Mouse (Mus musculus) MEL (cell line): ENCODE measurements around the gene Med27. TPM values are rescaled to one million over a fixed set of nuclear protein-coding genes. Genes with fewer than 3 reads are reported as not detected.

ENCODE experiments used
- DNase-seq: peaks from one replicate; pipeline ENCODE4 v3.0.0; 2011; ENCODE audit warnings: low read depth, low spot score
- H3K27ac ChIP-seq: 2 replicates; pipeline ENCODE4 v1.5.1; 2012; ENCODE audit warnings: low read depth, mild to moderate bottlenecking, control low read depth, low read length, moderate library complexity; ENCODE audit not compliant: control insufficient read depth
- H3K27me3 ChIP-seq, 2 experiments: fragments of 150-350 bp in 1 of 2; sonication (generic) in 1 of 2; 2 replicates each; pipeline ENCODE4 v1.6.1; 2012; ENCODE audit warnings: low read length in 2 of 2, mild to moderate bottlenecking in 2 of 2, improper control_type of control experiment in 1 of 2, moderate library complexity in 1 of 2; ENCODE audit not compliant: insufficient read depth in 2 of 2, control insufficient read depth in 1 of 2
- H3K36me3 ChIP-seq, 2 experiments: 2 replicates each; pipeline ENCODE4 v1.6.1; 2012 to 2014; ENCODE audit warnings: low read length in 2 of 2, improper control_type of control experiment in 1 of 2, inconsistent platforms in 1 of 2, mild to moderate bottlenecking in 1 of 2; ENCODE audit not compliant: insufficient read depth in 2 of 2, control insufficient read depth in 1 of 2
- H3K4me1 ChIP-seq, 2 experiments: fragments of 150-350 bp in 1 of 2; sonication (generic) in 1 of 2; 2 replicates each; pipeline ENCODE4 v1.6.1; 2012; ENCODE audit warnings: low read length in 2 of 2, improper control_type of control experiment in 1 of 2, mild to moderate bottlenecking in 1 of 2; ENCODE audit not compliant: insufficient read depth in 2 of 2, control insufficient read depth in 1 of 2
- H3K4me3 ChIP-seq, 2 experiments: fragments of 150-350 bp in 1 of 2; sonication (generic) in 1 of 2; 2 replicates each; pipeline ENCODE4 v1.5.1; 2012; ENCODE audit warnings: low read depth in 2 of 2, low read length in 2 of 2, mild to moderate bottlenecking in 2 of 2, moderate library complexity in 2 of 2, control low read depth in 1 of 2, improper control_type of control experiment in 1 of 2; ENCODE audit not compliant: control insufficient read depth in 1 of 2, insufficient read depth in 1 of 2
- H3K79me2 ChIP-seq: 2 replicates; pipeline ENCODE4 v1.6.1; 2012; ENCODE audit warnings: mild to moderate bottlenecking, low read length, moderate library complexity; ENCODE audit not compliant: control insufficient read depth, poor library complexity, insufficient read depth
- H3K9ac ChIP-seq: 2 replicates; pipeline ENCODE4 v1.6.1; 2012; ENCODE audit warnings: low read depth, mild to moderate bottlenecking, control low read depth, low read length, moderate library complexity; ENCODE audit not compliant: control insufficient read depth, poor library complexity, severe bottlenecking
- H3K9me3 ChIP-seq: fragments of 150-350 bp; sonication (generic); replicated peaks from 2 replicates; pipeline ENCODE4 v1.6.1; 2012; ENCODE audit warnings: mild to moderate bottlenecking, low read length, improper control_type of control experiment, moderate library complexity; ENCODE audit not compliant: insufficient read depth
- BHLHE40 ChIP-seq: IDR thresholded peaks from 2 replicates; pipeline ENCODE4 v1.6.1; 2012; ENCODE audit warnings: low read depth, mild to moderate bottlenecking, inconsistent platforms, low read length, improper control_type of control experiment, borderline replicate concordance
- CHD2 ChIP-seq: IDR thresholded peaks from 2 replicates; pipeline ENCODE4 v1.6.1; 2011; ENCODE audit warnings: low read length, improper control_type of control experiment
- E2F4 ChIP-seq: IDR thresholded peaks from 2 replicates; pipeline ENCODE4 v1.6.1; 2011; ENCODE audit warnings: low read depth, low read length, improper control_type of control experiment, borderline replicate concordance
- ELF1 ChIP-seq: IDR thresholded peaks from 2 replicates; pipeline ENCODE4 v1.6.1; 2014; ENCODE audit warnings: low read depth, mild to moderate bottlenecking, inconsistent platforms, low read length, improper control_type of control experiment, moderate library complexity
- EP300 ChIP-seq, 2 experiments: IDR thresholded peaks; 2 replicates each; pipeline ENCODE4 v1.6.1; 2011; ENCODE audit warnings: improper control_type of control experiment in 2 of 2, low read length in 2 of 2, low read depth in 1 of 2, mild to moderate bottlenecking in 1 of 2
- GABPA ChIP-seq: IDR thresholded peaks from 2 replicates; pipeline ENCODE4 v1.6.1; 2012; ENCODE audit warnings: low read depth, mild to moderate bottlenecking, inconsistent platforms, low read length, improper control_type of control experiment, moderate library complexity
- GATA1 ChIP-seq: IDR thresholded peaks from 2 replicates; pipeline ENCODE4 v1.6.1; 2011; ENCODE audit warnings: low read depth, low read length, improper control_type of control experiment
- HCFC1 ChIP-seq: IDR thresholded peaks from 2 replicates; pipeline ENCODE4 v1.6.1; 2012; ENCODE audit warnings: low read depth, mild to moderate bottlenecking, inconsistent platforms, low read length, improper control_type of control experiment, moderate library complexity
- JUND ChIP-seq: IDR thresholded peaks from 2 replicates; pipeline ENCODE4 v1.6.1; 2011; ENCODE audit warnings: low read depth, mild to moderate bottlenecking, improper control_type of control experiment, low read length
- KAT2A ChIP-seq: conservative IDR thresholded peaks from 2 replicates; pipeline ENCODE4 v1.6.1; 2012; ENCODE audit warnings: low read depth, low read length, improper control_type of control experiment, inconsistent platforms
- MAFK ChIP-seq: IDR thresholded peaks from 2 replicates; pipeline ENCODE4 v1.6.1; 2011; ENCODE audit warnings: low read depth, mild to moderate bottlenecking, low read length, improper control_type of control experiment, borderline replicate concordance
- MAX ChIP-seq: IDR thresholded peaks from 2 replicates; pipeline ENCODE4 v1.6.1; 2011; ENCODE audit warnings: low read length, improper control_type of control experiment
- MAZ ChIP-seq: IDR thresholded peaks from 2 replicates; pipeline ENCODE4 v1.6.1; 2012; ENCODE audit warnings: low read depth, mild to moderate bottlenecking, inconsistent platforms, low read length, improper control_type of control experiment
- MEF2A ChIP-seq: IDR thresholded peaks from 2 replicates; pipeline ENCODE4 v1.6.1; 2014; ENCODE audit warnings: low read depth, mild to moderate bottlenecking, inconsistent platforms, low read length, improper control_type of control experiment; ENCODE audit not compliant: poor library complexity, insufficient replicate concordance, severe bottlenecking; ENCODE audit errors: extremely low read depth
- MXI1 ChIP-seq: IDR thresholded peaks from 2 replicates; pipeline ENCODE4 v1.6.1; 2011; ENCODE audit warnings: mild to moderate bottlenecking, low read depth, low read length, improper control_type of control experiment
- MYB ChIP-seq: IDR thresholded peaks from 2 replicates; pipeline ENCODE4 v1.6.1; 2011; ENCODE audit warnings: mild to moderate bottlenecking, low read depth, low read length, improper control_type of control experiment
- NRF1 ChIP-seq: IDR thresholded peaks from 2 replicates; pipeline ENCODE4 v1.6.1; 2014; ENCODE audit warnings: low read depth, mild to moderate bottlenecking, inconsistent platforms, low read length, improper control_type of control experiment, moderate library complexity; ENCODE audit not compliant: poor library complexity, insufficient read depth, severe bottlenecking
- POLR2A ChIP-seq, 2 experiments: IDR thresholded peaks; 2 replicates each; pipeline ENCODE4 v1.6.1; 2011 to 2012; ENCODE audit warnings: low read length in 2 of 2, mild to moderate bottlenecking in 2 of 2, control low read depth in 1 of 2, improper control_type of control experiment in 1 of 2, low read depth in 1 of 2, moderate library complexity in 1 of 2; ENCODE audit not compliant: control insufficient read depth in 1 of 2, insufficient read depth in 1 of 2, poor library complexity in 1 of 2
- POLR2AphosphoS5 ChIP-seq: IDR thresholded peaks from 2 replicates; pipeline ENCODE4 v1.6.1; 2012; ENCODE audit warnings: low read depth, borderline replicate concordance, mild to moderate bottlenecking, inconsistent platforms, low read length, moderate library complexity, mixed read lengths
- RAD21 ChIP-seq: IDR thresholded peaks from 2 replicates; pipeline ENCODE4 v1.6.1; 2011; ENCODE audit warnings: mild to moderate bottlenecking, low read depth, low read length, improper control_type of control experiment
- RCOR1 ChIP-seq: IDR thresholded peaks from 2 replicates; pipeline ENCODE4 v1.6.1; 2012; ENCODE audit warnings: low read depth, mild to moderate bottlenecking, inconsistent platforms, low read length, improper control_type of control experiment
- SIN3A ChIP-seq: IDR thresholded peaks from 2 replicates; pipeline ENCODE4 v1.6.1; 2012; ENCODE audit warnings: low read length, improper control_type of control experiment, inconsistent platforms
- SMC3 ChIP-seq: IDR thresholded peaks from 2 replicates; pipeline ENCODE4 v1.6.1; 2011; ENCODE audit warnings: low read depth, low read length, improper control_type of control experiment
- TAL1 ChIP-seq: IDR thresholded peaks from 2 replicates; pipeline ENCODE4 v1.6.1; 2012; ENCODE audit warnings: mild to moderate bottlenecking, inconsistent platforms, low read length, moderate library complexity, mixed read lengths
- TBP ChIP-seq: IDR thresholded peaks from 2 replicates; pipeline ENCODE4 v1.8.0; 2011; ENCODE audit warnings: low read depth, low read length, improper control_type of control experiment
- USF2 ChIP-seq, 2 experiments: IDR thresholded peaks; 2 replicates each; pipeline ENCODE4 v1.6.1; 2011 to 2012; ENCODE audit warnings: improper control_type of control experiment in 2 of 2, low read length in 2 of 2, borderline replicate concordance in 1 of 2, inconsistent platforms in 1 of 2, low read depth in 1 of 2, mild to moderate bottlenecking in 1 of 2; ENCODE audit not compliant: insufficient read depth in 1 of 2
- ZC3H11A ChIP-seq: IDR thresholded peaks from 2 replicates; pipeline ENCODE4 v1.6.1; 2012; ENCODE audit warnings: low read depth, mild to moderate bottlenecking, inconsistent platforms, low read length, improper control_type of control experiment
- ZMIZ1 ChIP-seq: IDR thresholded peaks from 2 replicates; pipeline ENCODE4 v1.6.1; 2012; ENCODE audit warnings: low read depth, mild to moderate bottlenecking, inconsistent platforms, low read length, improper control_type of control experiment, moderate library complexity
- polyA plus RNA-seq, 2 experiments: library from polyadenylated mRNA; stranded (reverse) in 1 of 2; unstranded in 1 of 2; fragments of >175 nt in 1 of 2; fragments of >200 nt in 1 of 2; gene quantifications; 2 replicates each; pipeline versions ENCODE4 v1.2.1 to v1.2.4; 2012; ENCODE audit warnings: low replicate concordance in 2 of 2, low read depth in 1 of 2; ENCODE audit not compliant: insufficient read length in 2 of 2, insufficient read depth in 1 of 2, missing spikeins in 1 of 2
- total RNA-seq: library from RNA; depleted of rRNA; stranded (reverse); fragments of 300-350 nt; gene quantifications from 2 replicates; pipeline ENCODE4 v1.2.3, GENCODE M21; 2012

Med27 gene
- total and polyA plus RNA-seq, 3 experiments, result 46.3 to 46.9 TPM; not detected in 1

GRCm38 (mm10) chr2:29442275-29442674, 95.7 kb downstream of the Med27 start:
- Histone ChIP-seq H3K9me3 (no peaks in the 10 kb centered on the region), H3K4me1 (peaks cover 6 to 8% of the 10 kb centered on the region in 2 experiments), H3K79me2 (no peaks in the 10 kb centered on the region), H3K27me3 (no peaks in the 10 kb centered on the region), H3K27ac (no peak overlapping the region), H3K9ac (no peak overlapping the region), H3K4me3 (no peak overlapping the region), H3K36me3 (peaks cover 0 to 10% of the 10 kb centered on the region in 2 experiments; a peak in 2 of 4 replicates)
- TF ChIP-seq JUND (no peak), SIN3A (no peak), E2F4 (no peak), KAT2A (no peak), CHD2 (no peak), MYB (no peak), ELF1 (no peak), TAL1 (no peak), HCFC1 (no peak), BHLHE40 (no peak), POLR2AphosphoS5 (no peak), MAZ (no peak), MEF2A (no peak), MXI1 (no peak), RAD21 (no peak), EP300 (IDR thresholded peaks at IDR 0.05; ENCODE audit: low read depth in 1 of 2, low read length in 2 of 2) (no peak), MAX (no peak), GATA1 (no peak), TBP (no peak), ZMIZ1 (no peak)
- DNase-seq, result no peak

DNA sequence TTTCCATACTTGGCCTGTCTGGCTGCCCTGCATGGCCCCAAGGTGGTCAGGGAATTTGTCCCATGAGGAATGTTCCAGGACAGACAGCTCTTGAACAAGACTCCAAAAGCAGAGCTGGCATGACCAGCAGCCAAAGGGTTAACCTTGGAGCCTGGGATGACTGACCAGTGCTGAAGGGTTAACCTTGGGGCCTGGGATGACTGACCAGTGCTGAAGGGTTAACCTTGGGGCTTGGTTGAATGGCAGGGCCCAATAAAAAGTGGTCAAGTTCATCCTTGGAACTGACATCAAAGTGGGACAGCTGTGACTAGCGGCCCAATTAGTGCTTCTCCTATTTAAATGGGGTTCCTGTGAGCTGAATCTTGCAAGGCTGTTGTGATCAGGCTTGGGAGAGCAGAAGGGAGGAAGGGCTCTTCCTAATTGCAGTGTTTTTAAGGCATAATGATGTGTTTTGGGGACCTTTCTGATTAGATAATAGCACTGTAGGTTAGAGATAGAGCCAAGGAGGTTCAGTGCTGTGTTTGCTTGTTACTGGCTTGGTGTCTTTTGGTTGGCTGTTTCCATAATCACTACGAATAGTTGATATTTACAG, 97.1 kb downstream of the Med27 start:
- no peak overlapping the region for H3K4me3 ChIP-seq
- H3K9me3 ChIP-seq, result no peaks in the 10 kb centered on the region
- H3K27me3 ChIP-seq, result no peaks in the 10 kb centered on the region
- peak; percentile 41 for DNase-seq
- H3K27ac ChIP-seq, result no peak overlapping the region
- no peak overlapping the region for H3K9ac ChIP-seq
- H3K79me2 ChIP-seq, result no peaks in the 10 kb centered on the region
- peaks cover 6 to 8% of the 10 kb centered on the region in 2 experiments for H3K4me1 ChIP-seq
- H3K36me3 ChIP-seq, result peaks cover 0 to 10% of the 10 kb centered on the region in 2 experiments; a peak in 2 of 4 replicates
- TF ChIP-seq GATA1, result peak; percentile 70
- no peak for TF ChIP-seq ELF1
- no peak for TF ChIP-seq NRF1
- no peak for TF ChIP-seq HCFC1
- TF ChIP-seq SMC3, result no peak
- TF ChIP-seq RCOR1, result 0 out of 2 replicates have a peak, but pooled peaks have one; percentile 18
- no peak for TF ChIP-seq USF2 (IDR thresholded peaks at IDR 0.05; ENCODE audit: borderline replicate concordance in 1 of 2, insufficient read depth in 1 of 2, low read depth in 1 of 2, low read length in 2 of 2)
- no peak for TF ChIP-seq BHLHE40
- no peak for TF ChIP-seq POLR2AphosphoS5
- peak; percentile 28 to 61; a peak in 2 of 4 replicates for TF ChIP-seq EP300 (IDR thresholded peaks at IDR 0.05; ENCODE audit: low read depth in 1 of 2, low read length in 2 of 2)
- TF ChIP-seq E2F4, result no peak
- TF ChIP-seq TAL1, result no peak
- no peak for TF ChIP-seq GABPA
- no peak for TF ChIP-seq POLR2A (IDR thresholded peaks at IDR 0.05; ENCODE audit: control insufficient read depth in 1 of 2, insufficient read depth in 1 of 2, low read depth in 1 of 2, low read length in 2 of 2, poor library complexity in 1 of 2)
- no peak for TF ChIP-seq ZC3H11A
- no peak for TF ChIP-seq MAZ
- no peak for TF ChIP-seq MEF2A
- TF ChIP-seq RAD21, result no peak
- TF ChIP-seq MAFK, result no peak
- TF ChIP-seq TBP, result no peak
- no peak for TF ChIP-seq SIN3A
- no peak for TF ChIP-seq KAT2A
- TF ChIP-seq MXI1, result no peak
- no peak for TF ChIP-seq CHD2
